Mouse (Mus musculus) brain, embryonic 14.5 days (tissue): Measurements from ENCODE around the gene Kif26b.

Experiments
- CTCF ChIP-seq: fragments of 200-500 bp; IDR thresholded peaks from 2 replicates; pipeline ENCODE4 v1.5.1; 2012; ENCODE audit warnings: inconsistent platforms, mild to moderate bottlenecking, moderate library complexity, borderline replicate concordance; ENCODE audit not compliant: insufficient read depth, insufficient read length; ENCODE audit errors: extremely low read depth
- POLR2A ChIP-seq: fragments of 200-500 bp; IDR thresholded peaks from 2 replicates; pipeline ENCODE4 v1.6.1; 2012; ENCODE audit warnings: mild to moderate bottlenecking, inconsistent platforms, borderline replicate concordance; ENCODE audit not compliant: poor library complexity, insufficient read depth, insufficient read length, severe bottlenecking; ENCODE audit errors: extremely low read depth

DNA sequence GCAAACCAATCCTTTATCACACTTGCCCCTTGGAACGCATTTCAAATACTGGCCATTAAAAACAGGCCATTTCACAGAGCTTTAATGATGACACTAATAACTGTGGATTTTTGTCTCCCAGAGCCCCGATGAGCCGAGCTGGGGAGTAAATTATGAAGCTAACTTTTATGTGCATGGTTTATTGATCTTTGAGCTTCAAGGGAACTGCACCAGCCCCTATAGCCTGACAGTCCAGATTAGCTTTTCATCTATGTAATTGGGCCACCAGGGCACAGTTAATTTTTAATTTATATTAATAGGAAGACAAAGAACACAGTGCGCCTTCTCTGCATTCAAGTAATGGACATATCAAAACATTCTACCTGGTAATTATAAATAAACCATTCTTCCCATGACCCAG is 335.4 kb downstream of the Kif26b start:
- TF ChIP-seq POLR2A: no peak
- no peak for TF ChIP-seq CTCF
